Mouse (Mus musculus) cerebellum, adult 2 months (tissue): Measurements from ENCODE around the gene Olfr1411.

ENCODE experiments used
- CTCF ChIP-seq: fragments of 200-500 bp; IDR thresholded peaks from 2 replicates; pipeline ENCODE4 v1.5.1; 2011; ENCODE audit warnings: low read depth, mild to moderate bottlenecking, control low read depth, low read length, moderate library complexity, borderline replicate concordance; ENCODE audit not compliant: insufficient read depth
- POLR2A ChIP-seq: fragments of 200-500 bp; IDR thresholded peaks from 2 replicates; pipeline ENCODE4 v1.6.1; 2011; ENCODE audit warnings: low read length, control low read depth, borderline replicate concordance; ENCODE audit not compliant: insufficient read depth

DNA sequence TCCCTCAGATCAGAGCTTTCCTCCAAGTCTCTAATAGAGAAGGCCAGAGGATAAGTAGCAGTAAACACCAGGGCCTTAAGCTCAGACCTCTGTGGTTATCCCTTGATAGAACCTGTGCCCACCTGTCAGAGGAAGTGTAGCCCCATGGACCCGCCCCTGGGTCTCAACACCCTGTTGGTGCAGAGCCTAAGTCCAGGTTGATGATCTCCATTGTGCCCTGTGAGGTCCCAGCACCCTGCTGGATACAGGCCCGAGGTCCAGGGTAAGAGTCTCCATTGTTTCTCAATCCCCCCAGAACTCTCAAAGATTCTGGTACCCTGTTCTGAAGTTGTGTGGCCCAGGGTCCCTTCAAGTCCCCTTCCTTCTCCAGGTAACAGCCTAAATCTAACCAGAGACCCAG is 51.9 kb downstream of the Olfr1411 start:
- no peak for TF ChIP-seq POLR2A
- TF ChIP-seq CTCF: no peak
